Mouse (Mus musculus): ENCODE measurements around the gene Crocc2.

- TF ChIP-seq POLR2AphosphoS5 (IDR thresholded peaks at IDR 0.05; ENCODE audit: borderline replicate concordance, low read depth, low read length), result no peak
- no peak for TF ChIP-seq POLR2A (IDR thresholded peaks at IDR 0.05; ENCODE audit: control insufficient read depth in 1 of 2, insufficient read depth in 1 of 2, low read depth in 1 of 2, low read length in 2 of 2, poor library complexity in 1 of 2)
- TF ChIP-seq E2F4 (IDR thresholded peaks at IDR 0.05; ENCODE audit: borderline replicate concordance, low read depth, low read length), result no peak
- TF ChIP-seq MYC (IDR thresholded peaks at IDR 0.05; ENCODE audit: low read depth, low read length), result no peak
- no peak for TF ChIP-seq RCOR1 (IDR thresholded peaks at IDR 0.05; ENCODE audit: low read depth, low read length)
- peak in 1 of 3 experiments; percentile 40; a peak in 3 of 6 replicates for TF ChIP-seq CTCF (IDR thresholded peaks at IDR 0.05 in 2 of 3, conservative IDR thresholded peaks at IDR 0.05 in 1 of 3; ENCODE audit: control insufficient read depth in 1 of 3, insufficient read depth in 1 of 3, low read depth in 2 of 3, low read length in 3 of 3, poor library complexity in 1 of 3, severe bottlenecking in 1 of 3)
- no peak for TF ChIP-seq GATA1 (IDR thresholded peaks at IDR 0.05; ENCODE audit: low read depth, low read length)
- TF ChIP-seq POLR2AphosphoS2 (IDR thresholded peaks at IDR 0.05; ENCODE audit: low read length), result no peak
- TF ChIP-seq EP300 (IDR thresholded peaks at IDR 0.05; ENCODE audit: low read depth in 1 of 2, low read length in 2 of 2), result no peak
- no peak; the same call in 1 of the 2 replicates for TF ChIP-seq RAD21 (IDR thresholded peaks at IDR 0.05; ENCODE audit: low read depth, low read length)
- no peak for TF ChIP-seq MXI1 (IDR thresholded peaks at IDR 0.05; ENCODE audit: low read depth, low read length)
Measured at GRCm38 (mm10) chr1:93223972-93224371, 55.4 kb downstream of the Crocc2 start.
